ENCODE assay signal across 8 mouse cellular contexts in genomic region chr11:69581147-69581688, GRCm38 (mm10). TPM values are rescaled to one million over a fixed set of nuclear protein-coding genes. Genes with fewer than 3 reads are reported as not detected.
A peak's percentile ranks its signal among the peaks of the same experiment; 100 is the strongest.
DNase-seq lines count a peak whose midpoint lies in the region; ATAC-seq and TF ChIP-seq lines count a peak whose summit lies in the region.

No protein-coding gene starts in this region.

- H3K27ac ChIP-seq in forebrain, embryonic 12.5 days: peak overlapping the region; percentile 95
- H3K27ac ChIP-seq in heart, postnatal 0 days (ENCODE audit: low read depth): peak overlapping the region; percentile 98
- H3K27ac ChIP-seq in neural tube, embryonic 15.5 days (replicated peaks): peak overlapping the region; percentile 96

- DNase-seq in ES-CJ7 (ENCODE audit: low read depth, low spot score): peak; percentile 95
- DNase-seq in c-Kit-positive CD71-positive TER-119-positive erythroid progenitor cells, embryonic 14.5 days (ENCODE audit: low spot score): peak; percentile 91
- DNase-seq in heart, postnatal 0 days (ENCODE audit: low spot score): peak; percentile 96
- DNase-seq in kidney, postnatal 4 days: peak; percentile 90 to 95
- DNase-seq in lung, adult 18-20 months: peak; percentile 92 to 95
- DNase-seq in testis, postnatal 14 days (ENCODE audit: low spot score): peak; percentile 90

- H3K4me1 ChIP-seq in forebrain, embryonic 12.5 days: peaks cover 39% of the 10 kb centered on the region
- peaks cover 20% of the 10 kb centered on the region; the same call in 1 of the 2 replicates for H3K4me1 ChIP-seq in heart, postnatal 0 days (ENCODE audit: control insufficient read depth, insufficient read depth)
- H3K4me1 ChIP-seq in neural tube, embryonic 15.5 days: peaks cover 43% of the 10 kb centered on the region

- H3K4me3 ChIP-seq in forebrain, embryonic 12.5 days (replicated peaks): peak overlapping the region; percentile 79
- peak overlapping the region; percentile 72 for H3K4me3 ChIP-seq in heart, postnatal 0 days (ENCODE audit: low read depth, low read length)
- H3K4me3 ChIP-seq in neural tube, embryonic 15.5 days (replicated peaks): peak overlapping the region; percentile 83

- under 1% methylated on average over 36 of the region's 36 CpGs for WGBS in forebrain, embryonic 12.5 days
- under 1% methylated on average over 36 of the region's 36 CpGs for WGBS in heart, postnatal 0 days
- under 1% methylated on average over 36 of the region's 36 CpGs for WGBS in neural tube, embryonic 15.5 days

- no peaks in the 10 kb centered on the region for H3K27me3 ChIP-seq in forebrain, embryonic 12.5 days
- H3K27me3 ChIP-seq in heart, postnatal 0 days (ENCODE audit: control insufficient read depth, insufficient read depth, low read length): no peaks in the 10 kb centered on the region
- H3K27me3 ChIP-seq in neural tube, embryonic 15.5 days (replicated peaks): no peaks in the 10 kb centered on the region

- H3K4me2 ChIP-seq in forebrain, embryonic 12.5 days: peak overlapping the region; percentile 71
- peak overlapping the region; percentile 98 for H3K4me2 ChIP-seq in heart, postnatal 0 days (ENCODE audit: low read depth, low read length)
- peak overlapping the region; percentile 90 for H3K4me2 ChIP-seq in neural tube, embryonic 15.5 days

- peaks cover 8% of the 10 kb centered on the region for H3K36me3 ChIP-seq in forebrain, embryonic 12.5 days (replicated peaks)
- no peaks in the 10 kb centered on the region; the same call in none of the 2 replicates for H3K36me3 ChIP-seq in heart, postnatal 0 days (replicated peaks; ENCODE audit: control insufficient read depth, insufficient read depth, low read length)
- H3K36me3 ChIP-seq in neural tube, embryonic 15.5 days: no peaks in the 10 kb centered on the region

- TF ChIP-seq EP300 in heart, postnatal 0 days (IDR thresholded peaks at IDR 0.05; ENCODE audit: low read depth): peak; percentile 63; the same call in 1 of the 2 replicates

- no peak for TF ChIP-seq CTCF in heart, postnatal 0 days (IDR thresholded peaks at IDR 0.05; ENCODE audit: low read depth)

- H3K9ac ChIP-seq in forebrain, embryonic 12.5 days: peak overlapping the region; percentile 67
- peak overlapping the region; percentile 77 for H3K9ac ChIP-seq in heart, postnatal 0 days (replicated peaks; ENCODE audit: low read depth, low read length)
- peak overlapping the region; percentile 75 for H3K9ac ChIP-seq in neural tube, embryonic 15.5 days (replicated peaks)

- peak; percentile 83 for ATAC-seq in forebrain, embryonic 12.5 days (ENCODE audit: low FRiP score)
- peak; percentile 84 for ATAC-seq in heart, postnatal 0 days (ENCODE audit: insufficient read depth, low read depth)
- peak; percentile 78 for ATAC-seq in neural tube, embryonic 15.5 days (ENCODE audit: low FRiP score)

- no peaks in the 10 kb centered on the region for H3K9me3 ChIP-seq in forebrain, embryonic 12.5 days
- H3K9me3 ChIP-seq in heart, postnatal 0 days (replicated peaks; ENCODE audit: control insufficient read depth, low read length): no peaks in the 10 kb centered on the region
- no peaks in the 10 kb centered on the region for H3K9me3 ChIP-seq in neural tube, embryonic 15.5 days (replicated peaks)

RNA-seq across cellular contexts. Expression of gene Trp53, which starts 1.1 kb away (rescaled TPM):
- 120 and 124 TPM in 2 replicates for polyA plus RNA-seq in forebrain, embryonic 12.5 days (2016; fragmentation: Nextera tagmentation; extraction: Ambion mirVana)
- total RNA-seq in heart, postnatal 0 days (2014; rRNA removed; ENCODE audit: low replicate concordance): 33.6 and 35.9 TPM in 2 replicates
- 31.5 and 32.6 TPM in 2 replicates for polyA plus RNA-seq in heart, postnatal 0 days (2015; fragmentation: Nextera tagmentation; extraction: Ambion mirVana)
- polyA plus RNA-seq in neural tube, embryonic 15.5 days (2015; fragmentation: Nextera tagmentation; extraction: Ambion mirVana): 51.8 and 85.1 TPM in 2 replicates

RNA-seq across cellular contexts. Expression of gene Wrap53, which starts 1.2 kb away (rescaled TPM):
- 33.0 and 36.0 TPM in 2 replicates for polyA plus RNA-seq in forebrain, embryonic 12.5 days (2016; fragmentation: Nextera tagmentation; extraction: Ambion mirVana)
- total RNA-seq in heart, postnatal 0 days (2014; rRNA removed; ENCODE audit: low replicate concordance): 12.4 and 18.7 TPM in 2 replicates
- 6.7 and 7.8 TPM in 2 replicates for polyA plus RNA-seq in heart, postnatal 0 days (2015; fragmentation: Nextera tagmentation; extraction: Ambion mirVana)
- polyA plus RNA-seq in neural tube, embryonic 15.5 days (2015; fragmentation: Nextera tagmentation; extraction: Ambion mirVana): 18.1 and 18.8 TPM in 2 replicates

RNA-seq across cellular contexts. Expression of gene Efnb3, which starts 21.2 kb away (rescaled TPM):
- polyA plus RNA-seq in forebrain, embryonic 12.5 days (2016; fragmentation: Nextera tagmentation; extraction: Ambion mirVana): 63.7 and 72.7 TPM in 2 replicates
- 70.1 and 79.5 TPM in 2 replicates for total RNA-seq in heart, postnatal 0 days (2014; rRNA removed; ENCODE audit: low replicate concordance)
- polyA plus RNA-seq in heart, postnatal 0 days (2015; fragmentation: Nextera tagmentation; extraction: Ambion mirVana): 69.4 and 75.6 TPM in 2 replicates
- polyA plus RNA-seq in neural tube, embryonic 15.5 days (2015; fragmentation: Nextera tagmentation; extraction: Ambion mirVana): 113 and 126 TPM in 2 replicates

RNA-seq across cellular contexts. Expression of gene Atp1b2, which starts 24.5 kb away (rescaled TPM):
- polyA plus RNA-seq in forebrain, embryonic 12.5 days (2016; fragmentation: Nextera tagmentation; extraction: Ambion mirVana): 11.9 and 12.6 TPM in 2 replicates
- total RNA-seq in heart, postnatal 0 days (2014; rRNA removed; ENCODE audit: low replicate concordance): 23.7 and 24.7 TPM in 2 replicates
- 15.1 and 16.8 TPM in 2 replicates for polyA plus RNA-seq in heart, postnatal 0 days (2015; fragmentation: Nextera tagmentation; extraction: Ambion mirVana)
- 76.7 and 77.0 TPM in 2 replicates for polyA plus RNA-seq in neural tube, embryonic 15.5 days (2015; fragmentation: Nextera tagmentation; extraction: Ambion mirVana)

RNA-seq across cellular contexts. Expression of gene Dnah2, which starts 32.3 kb away (rescaled TPM):
- 1.7 and 2.1 TPM in 2 replicates for polyA plus RNA-seq in forebrain, embryonic 12.5 days (2016; fragmentation: Nextera tagmentation; extraction: Ambion mirVana)
- total RNA-seq in heart, postnatal 0 days (2014; rRNA removed; ENCODE audit: low replicate concordance): not detected in 2 replicates
- 0.03 and 0.30 TPM in 2 replicates for polyA plus RNA-seq in heart, postnatal 0 days (2015; fragmentation: Nextera tagmentation; extraction: Ambion mirVana)
- 3.1 and 3.5 TPM in 2 replicates for polyA plus RNA-seq in neural tube, embryonic 15.5 days (2015; fragmentation: Nextera tagmentation; extraction: Ambion mirVana)

Comparison
In these comparisons a context has a peak if more than half of its experiments do, and no peak if none do; other contexts are left out.
1. Peak in every context shown above with its lines: DNase-seq, ATAC-seq, H3K4me3 ChIP-seq and H3K27ac ChIP-seq.